Mouse (Mus musculus): ENCODE data around the gene Irak3. TPM values are rescaled to one million over a fixed set of nuclear protein-coding genes. Genes with fewer than 3 reads are reported as not detected.

The Irak3 gene
- total and polyA plus RNA-seq, 3 experiments: 0.47 TPM; not detected in 2

DNA sequence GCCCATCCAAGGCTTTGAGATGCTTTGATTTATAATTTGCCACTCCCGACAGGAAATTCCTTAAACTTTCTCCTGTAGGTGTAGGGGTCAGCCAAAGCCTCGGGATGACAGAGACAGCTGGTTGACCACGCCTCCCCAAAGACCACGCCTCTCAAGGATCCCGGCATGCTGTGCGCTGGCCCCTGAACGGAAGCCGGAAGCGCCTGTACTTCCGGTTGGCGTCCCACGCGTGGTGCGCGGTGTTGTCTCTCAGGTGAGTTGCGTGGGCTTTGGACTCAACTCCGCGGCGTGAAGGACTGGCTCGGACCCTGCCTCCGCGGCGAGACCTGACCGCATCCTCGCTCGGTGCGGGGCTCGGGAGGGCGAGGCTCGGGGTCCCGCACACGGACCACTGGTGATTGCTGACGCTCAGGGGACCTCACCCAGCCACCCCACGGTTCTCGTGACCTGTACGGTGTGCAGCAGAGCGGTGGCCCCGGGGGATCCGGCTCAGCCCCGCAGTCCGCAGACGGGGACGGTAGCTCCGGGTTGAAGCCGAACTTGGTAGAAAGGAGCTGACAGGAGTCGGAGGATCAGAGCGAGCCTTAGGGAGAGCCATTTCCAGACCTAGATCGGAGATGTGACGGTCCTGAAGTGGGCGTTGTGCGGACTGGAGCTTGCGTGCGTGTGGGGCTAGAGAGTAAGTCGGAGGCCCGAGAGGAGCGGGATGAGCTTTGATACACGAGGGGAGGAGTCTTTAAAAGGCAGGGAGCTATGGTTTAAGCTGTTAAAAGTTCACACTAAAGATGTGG lies 25.1 kb upstream of the Irak3 start, which contains the start of gene Llph:
Llph (plus strand) TSS at position 200 of the 791 bp plus-strand sequence.
- peaks cover 7 to 14% of the 10 kb centered on the region in 2 experiments for H3K36me3 ChIP-seq (ENCODE audit: control insufficient read depth in 1 of 2, insufficient read depth in 2 of 2, low read length in 2 of 2)
- peak; percentile 89 for DNase-seq (ENCODE audit: low read depth, low spot score)
- no peaks in the 10 kb centered on the region for H3K27me3 ChIP-seq (ENCODE audit: control insufficient read depth in 1 of 2, insufficient read depth in 2 of 2, low read length in 2 of 2)
- TF ChIP-seq MAX (IDR thresholded peaks at IDR 0.05; ENCODE audit: low read length): peak; percentile 89
- no peak for TF ChIP-seq CTCF (IDR thresholded peaks at IDR 0.05 in 2 of 3, conservative IDR thresholded peaks at IDR 0.05 in 1 of 3; ENCODE audit: control insufficient read depth in 1 of 3, insufficient read depth in 1 of 3, low read depth in 2 of 3, low read length in 3 of 3, poor library complexity in 1 of 3, severe bottlenecking in 1 of 3)
- no peak for TF ChIP-seq CHD2 (IDR thresholded peaks at IDR 0.05; ENCODE audit: low read length)
- no peak for TF ChIP-seq ZC3H11A (IDR thresholded peaks at IDR 0.05; ENCODE audit: low read depth, low read length)
- TF ChIP-seq USF2 (IDR thresholded peaks at IDR 0.05; ENCODE audit: borderline replicate concordance in 1 of 2, insufficient read depth in 1 of 2, low read depth in 1 of 2, low read length in 2 of 2): no peak
- TF ChIP-seq UBTF (IDR thresholded peaks at IDR 0.05; ENCODE audit: borderline replicate concordance, insufficient read depth, low read depth, low read length): no peak
- TF ChIP-seq POLR2A (IDR thresholded peaks at IDR 0.05; ENCODE audit: control insufficient read depth in 1 of 2, insufficient read depth in 1 of 2, low read depth in 1 of 2, low read length in 2 of 2, poor library complexity in 1 of 2): peak; percentile 73 to 90
- TF ChIP-seq HCFC1 (IDR thresholded peaks at IDR 0.05; ENCODE audit: low read depth, low read length): peak; percentile 90
- no peak for TF ChIP-seq EP300 (IDR thresholded peaks at IDR 0.05; ENCODE audit: low read depth in 1 of 2, low read length in 2 of 2)
- no peak for TF ChIP-seq POLR2AphosphoS5 (IDR thresholded peaks at IDR 0.05; ENCODE audit: borderline replicate concordance, low read depth, low read length)
- TF ChIP-seq ZKSCAN1 (IDR thresholded peaks at IDR 0.05; ENCODE audit: low read depth, low read length): no peak
- TF ChIP-seq SMC3 (IDR thresholded peaks at IDR 0.05; ENCODE audit: low read depth, low read length): no peak
- no peak for TF ChIP-seq GATA1 (IDR thresholded peaks at IDR 0.05; ENCODE audit: low read depth, low read length)
- no peak for TF ChIP-seq ZNF384 (IDR thresholded peaks at IDR 0.05; ENCODE audit: low read depth, low read length)
- no peak; the same call in 1 of the 2 replicates for TF ChIP-seq ZMIZ1 (IDR thresholded peaks at IDR 0.05; ENCODE audit: low read depth, low read length)
- TF ChIP-seq MXI1 (IDR thresholded peaks at IDR 0.05; ENCODE audit: low read depth, low read length): peak; percentile 96
- TF ChIP-seq MEF2A (IDR thresholded peaks at IDR 0.05; ENCODE audit: extremely low read depth, insufficient replicate concordance, low read depth, low read length, poor library complexity, severe bottlenecking): no peak
- no peak for TF ChIP-seq MAFK (IDR thresholded peaks at IDR 0.05; ENCODE audit: borderline replicate concordance, low read depth, low read length)
- no peak for TF ChIP-seq TAL1 (IDR thresholded peaks at IDR 0.05; ENCODE audit: low read length)
- TF ChIP-seq TCF12 (IDR thresholded peaks at IDR 0.05; ENCODE audit: low read depth, low read length): peak; percentile 34; the same call in 1 of the 2 replicates
- TF ChIP-seq POLR2AphosphoS2 (IDR thresholded peaks at IDR 0.05; ENCODE audit: low read length): peak; percentile 77; the same call in 1 of the 2 replicates
- TF ChIP-seq NRF1 (IDR thresholded peaks at IDR 0.05; ENCODE audit: insufficient read depth, low read depth, low read length, poor library complexity, severe bottlenecking): no peak
- TF ChIP-seq ETS1 (IDR thresholded peaks at IDR 0.05; ENCODE audit: low read depth, low read length): no peak
- peak; percentile 91 for TF ChIP-seq NELFE (IDR thresholded peaks at IDR 0.05; ENCODE audit: low read depth, low read length)
- TF ChIP-seq CHD1 (IDR thresholded peaks at IDR 0.05; ENCODE audit: low read depth, low read length): no peak
- TF ChIP-seq RCOR1 (IDR thresholded peaks at IDR 0.05; ENCODE audit: low read depth, low read length): no peak
- TF ChIP-seq MAZ (IDR thresholded peaks at IDR 0.05; ENCODE audit: low read depth, low read length): no peak
- TF ChIP-seq USF1 (IDR thresholded peaks at IDR 0.05; ENCODE audit: low read depth, low read length): no peak
- TF ChIP-seq JUND (IDR thresholded peaks at IDR 0.05; ENCODE audit: low read depth, low read length): no peak
- TF ChIP-seq E2F4 (IDR thresholded peaks at IDR 0.05; ENCODE audit: borderline replicate concordance, low read depth, low read length): no peak
- no peak for TF ChIP-seq BHLHE40 (IDR thresholded peaks at IDR 0.05; ENCODE audit: borderline replicate concordance, low read depth, low read length)
- TF ChIP-seq SIN3A (IDR thresholded peaks at IDR 0.05; ENCODE audit: low read length): peak; percentile 97
- TF ChIP-seq MYC (IDR thresholded peaks at IDR 0.05; ENCODE audit: low read depth, low read length): peak; percentile 93
- TF ChIP-seq TBP (IDR thresholded peaks at IDR 0.05; ENCODE audit: low read depth, low read length): peak; percentile 50; the same call in 1 of the 2 replicates
- TF ChIP-seq MYB (IDR thresholded peaks at IDR 0.05; ENCODE audit: low read depth, low read length): no peak
- no peak for TF ChIP-seq RAD21 (IDR thresholded peaks at IDR 0.05; ENCODE audit: low read depth, low read length)

More for the DNA sequence above, 25.1 kb upstream of the Irak3 start, which contains the start of gene Llph:
- H3K4me3 ChIP-seq (ENCODE audit: control insufficient read depth in 1 of 2, insufficient read depth in 1 of 2, low read depth in 2 of 2, low read length in 2 of 2): peak within 1 kb of the TSS; percentile 89 to 90
- H3K9me3 ChIP-seq (replicated peaks; ENCODE audit: insufficient read depth, low read length): no peaks in the 10 kb centered on the region
- H3K9ac ChIP-seq (ENCODE audit: control insufficient read depth, low read depth, low read length, poor library complexity, severe bottlenecking): peak within 1 kb of the TSS; percentile 89
- peak within 1 kb of the TSS; percentile 60 for H3K27ac ChIP-seq (ENCODE audit: control insufficient read depth, low read depth, low read length)
- peaks cover 25% of the 10 kb centered on the region for H3K79me2 ChIP-seq (ENCODE audit: control insufficient read depth, insufficient read depth, low read length, poor library complexity)
- peaks cover 0 to 10% of the 10 kb centered on the region in 2 experiments; a peak in 3 of 4 replicates for H3K4me1 ChIP-seq (ENCODE audit: control insufficient read depth in 1 of 2, insufficient read depth in 2 of 2, low read length in 2 of 2)

Data from MEL (cell line).